Mouse (Mus musculus): ENCODE measurements at regions not wholly inside any gene's neighbourhood (a gene's known extent, or its start where the extent isn't known, plus 50 kb on each side); places are given as distances from the start of the nearest gene placed in this dataset.

- DNase-seq (ENCODE audit: low spot score) = no peak
- no peak overlapping the region for H3K9ac ChIP-seq (ENCODE audit: low read depth, low read length)
- H3K4me3 ChIP-seq (ENCODE audit: low read depth, low read length) = no peak overlapping the region
- no peak overlapping the region for H3K27ac ChIP-seq (ENCODE audit: low read depth, low read length)
- no peak for ATAC-seq (ENCODE audit: low FRiP score)
- no peaks in the 10 kb centered on the region for H3K4me1 ChIP-seq (replicated peaks; ENCODE audit: control insufficient read depth, insufficient read depth, low read length)
- H3K27me3 ChIP-seq (ENCODE audit: control insufficient read depth, insufficient read depth, low read length) = no peaks in the 10 kb centered on the region
- no peaks in the 10 kb centered on the region for H3K36me3 ChIP-seq (ENCODE audit: control insufficient read depth, insufficient read depth, low read length)
- no peaks in the 10 kb centered on the region for H3K9me3 ChIP-seq (ENCODE audit: control insufficient read depth, low read length)
- no peak overlapping the region for H3K4me2 ChIP-seq (replicated peaks; ENCODE audit: low read depth, low read length)
- WGBS = 96% methylated on average over 5 of the region's 5 CpGs
Measured at GRCm38 (mm10) chr13:113440137-113440536, 147.2 kb downstream of the BC067074 start.

DNA sequence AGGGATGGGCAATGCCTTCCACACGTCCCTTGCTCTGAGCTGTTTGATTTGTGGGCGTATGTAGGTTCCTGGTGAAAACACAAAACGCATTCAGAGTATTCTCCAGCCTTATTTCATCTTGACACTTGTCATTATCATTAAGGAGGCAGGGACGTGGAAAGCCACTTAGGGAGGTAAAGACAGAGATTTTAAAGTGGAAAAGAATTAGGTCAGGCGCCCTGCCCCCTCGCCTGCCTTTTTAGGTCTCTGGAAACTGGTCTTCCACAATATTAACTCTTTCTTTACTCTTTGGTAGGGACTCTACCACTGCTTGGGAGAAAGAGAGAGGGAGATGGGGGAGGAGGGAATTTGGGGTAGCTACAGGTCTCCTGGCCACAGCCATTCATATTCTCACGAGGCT lies 146.6 kb downstream of the BC067074 start:
- Histone ChIP-seq H3K27ac (ENCODE audit: low read depth, low read length) (no peak overlapping the region), H3K36me3 (ENCODE audit: control insufficient read depth, insufficient read depth, low read length) (no peaks in the 10 kb centered on the region), H3K27me3 (ENCODE audit: control insufficient read depth, insufficient read depth, low read length) (no peaks in the 10 kb centered on the region), H3K9ac (ENCODE audit: low read depth, low read length) (no peak overlapping the region), H3K9me3 (ENCODE audit: control insufficient read depth, low read length) (no peaks in the 10 kb centered on the region), H3K4me2 (replicated peaks; ENCODE audit: low read depth, low read length) (no peak overlapping the region), H3K4me1 (replicated peaks; ENCODE audit: control insufficient read depth, insufficient read depth, low read length) (no peaks in the 10 kb centered on the region), H3K4me3 (ENCODE audit: low read depth, low read length) (no peak overlapping the region)
- no peak for DNase-seq (ENCODE audit: low spot score)
- ATAC-seq (ENCODE audit: low FRiP score) = no peak
- WGBS = 40% methylated on average over 7 of the region's 7 CpGs

GRCm38 (mm10) chr13:113438872-113439271 lies 145.9 kb downstream of the BC067074 start:
- H3K9me3 ChIP-seq (ENCODE audit: control insufficient read depth, low read length) = no peaks in the 10 kb centered on the region
- H3K4me2 ChIP-seq (replicated peaks; ENCODE audit: low read depth, low read length) = no peak overlapping the region
- H3K27me3 ChIP-seq (ENCODE audit: control insufficient read depth, insufficient read depth, low read length) = no peaks in the 10 kb centered on the region
- no peaks in the 10 kb centered on the region for H3K4me1 ChIP-seq (replicated peaks; ENCODE audit: control insufficient read depth, insufficient read depth, low read length)
- no peaks in the 10 kb centered on the region for H3K36me3 ChIP-seq (ENCODE audit: control insufficient read depth, insufficient read depth, low read length)
- H3K27ac ChIP-seq (ENCODE audit: low read depth, low read length) = no peak overlapping the region
- H3K4me3 ChIP-seq (ENCODE audit: low read depth, low read length) = no peak overlapping the region
- DNase-seq (ENCODE audit: low spot score) (no peak), ATAC-seq (ENCODE audit: low FRiP score) (no peak)
- no peak overlapping the region for H3K9ac ChIP-seq (ENCODE audit: low read depth, low read length)
- 80% methylated on average over 2 of the region's 2 CpGs for WGBS

DNA sequence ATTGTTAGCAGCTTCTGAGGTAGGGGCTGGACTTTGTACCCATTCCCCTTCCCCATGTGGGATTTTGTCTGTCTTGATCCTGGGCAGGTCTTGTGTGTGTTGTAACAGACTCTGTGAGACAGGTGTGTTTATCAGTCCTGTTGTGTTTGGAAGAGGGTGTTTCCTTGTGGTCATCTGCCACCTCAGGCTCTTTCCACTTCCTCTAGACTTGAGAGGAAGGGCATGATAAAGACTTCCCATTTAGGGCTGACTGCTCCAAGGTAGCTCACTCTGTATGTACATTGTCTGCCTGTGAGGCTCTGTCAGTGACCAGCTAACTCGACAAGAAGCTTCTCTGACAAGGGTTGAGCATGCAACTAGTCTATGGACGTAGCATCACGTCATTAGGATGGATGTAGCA lies 143.3 kb downstream of the BC067074 start:
- ATAC-seq (ENCODE audit: low FRiP score) (no peak), DNase-seq (ENCODE audit: low spot score) (no peak)
- no peak overlapping the region for H3K4me3 ChIP-seq (ENCODE audit: low read depth, low read length)
- H3K9ac ChIP-seq (ENCODE audit: low read depth, low read length) = no peak overlapping the region
- no peak overlapping the region for H3K4me2 ChIP-seq (replicated peaks; ENCODE audit: low read depth, low read length)
- H3K4me1 ChIP-seq (replicated peaks; ENCODE audit: control insufficient read depth, insufficient read depth, low read length) = no peaks in the 10 kb centered on the region
- H3K9me3 ChIP-seq (ENCODE audit: control insufficient read depth, low read length) = no peaks in the 10 kb centered on the region
- H3K27me3 ChIP-seq (ENCODE audit: control insufficient read depth, insufficient read depth, low read length) = no peaks in the 10 kb centered on the region
- H3K36me3 ChIP-seq (ENCODE audit: control insufficient read depth, insufficient read depth, low read length) = no peaks in the 10 kb centered on the region
- no peak overlapping the region for H3K27ac ChIP-seq (ENCODE audit: low read depth, low read length)
- WGBS = 97% methylated on average over 3 of the region's 3 CpGs

DNA sequence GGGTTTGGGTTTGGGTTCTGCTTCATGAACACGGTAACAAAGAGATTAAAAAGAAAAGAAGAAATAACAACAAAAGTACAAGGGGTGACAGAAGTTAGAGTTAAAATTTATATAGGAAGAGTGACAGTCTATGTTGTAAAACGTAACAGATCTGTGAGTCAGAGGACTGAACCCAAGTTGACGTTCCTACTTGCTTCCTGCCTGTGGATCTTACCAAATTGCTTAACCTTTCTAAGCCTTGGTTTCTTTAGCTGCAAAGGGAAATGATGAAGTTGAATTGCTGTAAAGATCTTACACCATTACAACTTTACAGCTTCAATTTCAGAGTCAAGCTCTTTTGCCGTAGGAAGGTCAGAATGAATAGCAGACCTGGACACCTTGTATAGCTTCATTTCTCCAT lies 142.2 kb downstream of the BC067074 start:
- no peaks in the 10 kb centered on the region for H3K27me3 ChIP-seq (ENCODE audit: control insufficient read depth, insufficient read depth, low read length)
- no peaks in the 10 kb centered on the region for H3K9me3 ChIP-seq (ENCODE audit: control insufficient read depth, low read length)
- 95% methylated on average over 4 of the region's 4 CpGs for WGBS
- no peaks in the 10 kb centered on the region for H3K4me1 ChIP-seq (replicated peaks; ENCODE audit: control insufficient read depth, insufficient read depth, low read length)
- ATAC-seq (ENCODE audit: low FRiP score) (no peak), DNase-seq (ENCODE audit: low spot score) (no peak)
- H3K4me3 ChIP-seq (ENCODE audit: low read depth, low read length) = no peak overlapping the region
- H3K36me3 ChIP-seq (ENCODE audit: control insufficient read depth, insufficient read depth, low read length) = no peaks in the 10 kb centered on the region
- H3K9ac ChIP-seq (ENCODE audit: low read depth, low read length) = no peak overlapping the region
- no peak overlapping the region for H3K4me2 ChIP-seq (replicated peaks; ENCODE audit: low read depth, low read length)
- H3K27ac ChIP-seq (ENCODE audit: low read depth, low read length) = no peak overlapping the region

DNA sequence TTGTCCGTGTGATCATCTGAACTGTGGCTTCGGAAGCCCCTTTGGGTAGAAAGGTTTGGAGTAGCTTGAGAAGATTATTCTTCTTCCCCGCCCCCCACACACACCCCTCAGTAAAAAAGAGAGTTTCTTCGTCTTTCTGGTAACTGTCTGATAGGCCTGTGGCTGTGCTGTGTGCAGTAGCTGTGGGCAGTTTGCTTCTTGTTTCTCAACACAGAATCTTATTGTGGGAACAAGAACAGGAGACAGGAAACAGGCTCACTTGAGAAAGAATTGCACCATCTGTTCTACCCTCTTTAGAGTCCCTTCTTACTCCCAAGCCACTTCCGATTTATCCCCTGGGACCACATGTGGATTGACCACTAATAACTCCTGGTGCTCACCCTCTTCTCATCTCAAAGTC lies 140.5 kb downstream of the BC067074 start:
- ATAC-seq (ENCODE audit: low FRiP score) = no peak
- Histone ChIP-seq H3K36me3 (ENCODE audit: control insufficient read depth, insufficient read depth, low read length) (no peaks in the 10 kb centered on the region), H3K4me1 (replicated peaks; ENCODE audit: control insufficient read depth, insufficient read depth, low read length) (no peaks in the 10 kb centered on the region), H3K4me3 (ENCODE audit: low read depth, low read length) (no peak overlapping the region), H3K27ac (ENCODE audit: low read depth, low read length) (no peak overlapping the region), H3K4me2 (replicated peaks; ENCODE audit: low read depth, low read length) (no peak overlapping the region), H3K9me3 (ENCODE audit: control insufficient read depth, low read length) (no peaks in the 10 kb centered on the region), H3K9ac (ENCODE audit: low read depth, low read length) (no peak overlapping the region), H3K27me3 (ENCODE audit: control insufficient read depth, insufficient read depth, low read length) (no peaks in the 10 kb centered on the region)
- 88% methylated on average over 5 of the region's 5 CpGs for WGBS
- no peak for DNase-seq (ENCODE audit: low spot score)

DNA sequence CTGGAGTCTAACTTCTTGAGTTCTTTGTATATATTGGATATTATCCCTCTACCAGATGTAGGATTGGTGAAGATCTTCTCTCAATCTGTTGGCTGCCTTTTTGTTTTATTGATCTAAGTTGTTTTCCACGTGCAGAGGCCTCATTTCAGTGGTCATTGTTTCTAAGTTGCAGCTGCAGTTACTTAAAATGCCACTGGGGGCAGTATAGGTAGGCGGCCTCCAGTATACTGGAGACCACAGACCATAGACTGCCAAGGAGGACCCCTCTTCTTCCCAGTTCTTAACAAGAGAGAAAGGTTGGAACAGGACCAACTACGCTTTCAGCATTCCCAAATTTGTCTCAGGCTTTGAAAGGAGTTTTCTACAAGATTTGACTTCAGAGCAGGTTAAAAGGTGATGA lies 136.7 kb downstream of the BC067074 start:
- no peaks in the 10 kb centered on the region for H3K4me1 ChIP-seq (replicated peaks; ENCODE audit: control insufficient read depth, insufficient read depth, low read length)
- DNase-seq (ENCODE audit: low spot score) = peak; percentile 22
- H3K9ac ChIP-seq (ENCODE audit: low read depth, low read length) = no peak overlapping the region
- no peaks in the 10 kb centered on the region for H3K36me3 ChIP-seq (ENCODE audit: control insufficient read depth, insufficient read depth, low read length)
- 33% methylated on average over 3 of the region's 3 CpGs for WGBS
- H3K27ac ChIP-seq (ENCODE audit: low read depth, low read length) = no peak overlapping the region
- no peak overlapping the region for H3K4me2 ChIP-seq (replicated peaks; ENCODE audit: low read depth, low read length)
- H3K9me3 ChIP-seq (ENCODE audit: control insufficient read depth, low read length) = no peaks in the 10 kb centered on the region
- H3K4me3 ChIP-seq (ENCODE audit: low read depth, low read length) = no peak overlapping the region
- no peak for ATAC-seq (ENCODE audit: low FRiP score)
- H3K27me3 ChIP-seq (ENCODE audit: control insufficient read depth, insufficient read depth, low read length) = no peaks in the 10 kb centered on the region

Measured in hindbrain, embryonic 11.5 days (tissue).